Mouse (Mus musculus) c-Kit-positive CD71-positive TER-119-negative erythroid progenitor cells, embryonic 14.5 days (primary cell): ENCODE results near the gene Uprt.

Experiments
- DNase-seq: peaks from one replicate; pipeline ENCODE4 v3.0.0-alpha.2; 2013; ENCODE audit warnings: low read depth

Gene Uprt

DNA sequence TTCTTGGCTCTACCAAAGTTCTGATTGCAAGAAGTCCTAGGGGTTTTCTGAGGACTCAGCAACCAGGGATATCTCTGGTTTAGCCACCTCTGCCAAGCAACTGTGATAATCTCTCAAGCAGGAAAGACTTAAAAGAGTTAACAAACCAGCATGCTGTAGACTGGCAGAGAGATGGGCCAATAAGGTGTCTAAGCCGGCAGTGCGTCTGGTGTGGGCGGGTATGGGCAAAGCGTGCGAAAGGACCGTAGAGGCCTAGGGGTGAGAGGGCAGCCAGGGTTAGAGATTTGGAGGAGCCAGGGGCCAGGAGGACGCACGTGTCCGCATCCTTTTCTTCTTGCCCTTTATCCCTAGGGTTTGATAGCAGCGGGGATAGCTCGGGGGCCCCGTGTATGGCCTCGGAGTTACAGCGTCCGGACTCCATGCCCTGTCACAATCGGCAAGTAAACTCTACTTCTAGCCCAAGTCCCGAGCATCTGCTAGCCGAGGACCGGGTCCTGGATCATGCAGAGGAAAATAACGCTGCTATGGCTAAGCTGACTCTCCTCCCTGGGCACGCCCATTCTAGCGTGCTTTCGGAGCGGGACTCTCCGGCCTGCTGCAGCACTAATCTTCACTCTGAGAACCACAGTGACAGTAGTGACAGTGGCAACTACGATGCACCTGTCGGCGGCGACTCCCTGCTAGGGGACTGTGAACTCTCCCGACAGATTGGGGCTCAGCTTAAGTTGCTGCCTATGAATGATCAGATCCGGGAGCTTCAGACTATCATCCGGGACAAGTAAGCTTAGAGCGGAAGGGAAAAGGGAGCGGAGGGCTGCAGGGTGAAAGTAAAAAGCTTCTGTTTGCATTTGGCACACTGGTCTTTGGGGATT lies at the start of gene Uprt:
Uprt (plus strand) TSS at position 247 of the 872 bp plus-strand sequence.
- peak; percentile 58 for DNase-seq

DNA sequence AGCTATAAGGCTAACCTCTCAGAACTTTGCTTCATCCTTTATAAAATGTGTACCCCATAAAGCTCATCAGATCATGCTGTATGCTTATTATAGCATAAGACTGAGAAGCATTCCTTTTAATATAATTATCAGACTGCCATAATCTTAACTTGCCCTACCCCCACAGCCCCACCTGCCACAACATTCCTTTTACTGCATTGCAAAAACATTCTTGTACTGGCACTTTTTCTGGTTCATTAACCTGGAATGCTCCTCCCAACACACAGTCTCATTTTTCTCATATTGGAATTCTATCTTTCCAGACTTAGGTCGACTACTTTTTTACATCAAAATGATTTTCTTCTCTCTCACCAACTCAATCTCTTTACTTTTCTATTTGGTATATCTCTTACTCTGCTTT lies 49.2 kb upstream of the Uprt start:
- no peak for DNase-seq

DNA sequence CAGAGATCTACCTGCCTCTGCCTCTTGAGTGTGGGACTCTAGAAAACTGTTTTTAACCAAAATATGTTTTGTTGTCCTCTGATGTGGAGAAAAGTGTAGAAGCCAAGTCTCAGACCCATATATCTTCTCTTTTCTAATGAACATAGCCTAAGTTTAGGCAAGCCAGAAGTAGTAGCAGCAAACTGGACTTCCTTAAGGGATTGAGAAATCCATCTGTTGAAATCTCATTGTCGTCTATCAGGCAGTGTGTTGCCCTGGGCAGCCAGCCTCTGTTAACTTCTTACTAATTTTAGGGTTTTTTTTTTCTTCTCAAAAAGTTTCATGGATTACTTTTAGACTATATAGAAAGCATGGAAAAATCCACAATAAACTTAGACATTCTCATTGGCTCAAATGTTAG lies 30.2 kb upstream of the Uprt start:
- DNase-seq, result no peak

DNA sequence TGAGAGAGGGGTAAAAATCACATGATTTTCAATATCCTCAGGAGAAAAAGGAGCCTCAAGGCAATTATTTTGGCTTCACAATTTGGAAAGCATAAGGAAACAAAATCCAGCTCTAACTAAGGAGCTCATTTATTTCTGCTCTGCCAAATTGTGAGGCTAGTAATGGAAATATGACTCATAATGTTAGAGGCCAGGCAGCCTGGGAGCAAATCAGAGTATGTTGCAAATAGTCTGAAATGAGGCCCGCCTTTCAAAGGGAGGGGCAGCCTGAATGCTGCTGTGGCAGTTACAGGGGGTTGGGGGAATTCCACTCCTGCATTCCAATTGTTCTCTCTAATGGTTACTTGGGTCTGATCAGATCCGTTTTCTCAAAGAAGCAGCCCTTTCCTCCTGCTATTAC lies 20.9 kb upstream of the Uprt start:
- DNase-seq, result no peak

DNA sequence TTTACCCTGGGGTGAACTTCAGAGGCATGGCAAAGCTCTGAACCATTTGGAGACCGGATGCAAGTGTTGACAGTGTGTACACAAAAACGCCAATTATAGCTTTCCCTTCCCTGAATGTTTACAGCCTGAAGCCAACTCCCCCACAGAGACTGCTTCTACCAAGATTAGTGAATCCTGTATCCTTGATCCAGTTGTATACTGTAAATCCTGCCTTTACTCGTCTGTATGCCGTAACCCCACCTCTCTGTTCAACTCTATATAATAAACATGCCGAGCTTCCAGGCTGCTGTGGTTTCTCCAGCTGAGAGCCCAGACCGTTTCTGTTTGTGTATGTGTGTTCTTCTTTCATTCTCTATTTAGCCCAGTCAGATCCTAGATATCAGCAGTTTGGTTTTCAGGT lies 18.2 kb upstream of the Uprt start:
- DNase-seq, result no peak

DNA sequence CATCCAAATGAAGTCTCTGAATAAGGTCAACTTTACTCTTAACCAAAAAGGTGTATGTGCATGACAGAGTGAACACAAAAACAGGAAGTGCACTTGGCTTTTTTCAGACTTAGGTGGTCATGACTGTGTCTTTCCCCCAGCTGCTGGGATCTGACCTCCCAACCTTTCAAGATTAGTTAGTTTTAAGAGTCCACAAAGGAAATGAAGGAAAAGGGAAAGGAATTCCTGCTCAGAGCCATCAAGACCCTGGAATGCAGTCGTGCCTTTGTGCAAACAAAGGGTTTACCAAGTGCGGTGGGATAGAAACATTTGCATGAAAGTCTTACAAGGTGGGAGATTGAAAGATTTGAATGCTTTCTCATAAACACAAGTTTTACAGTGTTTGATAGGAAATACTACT lies 4.6 kb upstream of the Uprt start:
- no peak for DNase-seq

DNA sequence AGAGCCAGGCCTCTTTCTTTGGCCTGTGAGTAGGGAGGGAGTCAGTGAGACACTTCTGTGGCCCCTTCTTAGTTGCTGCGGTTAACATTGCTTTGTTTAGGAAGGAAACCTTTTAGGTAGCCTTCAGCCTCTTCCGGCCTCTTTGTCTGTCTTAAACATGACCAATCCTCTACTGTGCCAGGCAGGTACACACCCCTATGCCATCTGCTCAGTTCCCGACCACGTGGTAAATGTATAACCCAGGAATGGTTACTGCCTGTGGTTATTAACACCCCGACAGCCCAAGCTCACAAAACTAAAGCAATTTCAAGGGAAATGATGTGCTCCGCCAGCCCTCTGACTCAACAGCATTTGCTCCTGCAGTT lies 808 bp downstream of the Uprt start:
- DNase-seq, result peak; percentile 4

DNA sequence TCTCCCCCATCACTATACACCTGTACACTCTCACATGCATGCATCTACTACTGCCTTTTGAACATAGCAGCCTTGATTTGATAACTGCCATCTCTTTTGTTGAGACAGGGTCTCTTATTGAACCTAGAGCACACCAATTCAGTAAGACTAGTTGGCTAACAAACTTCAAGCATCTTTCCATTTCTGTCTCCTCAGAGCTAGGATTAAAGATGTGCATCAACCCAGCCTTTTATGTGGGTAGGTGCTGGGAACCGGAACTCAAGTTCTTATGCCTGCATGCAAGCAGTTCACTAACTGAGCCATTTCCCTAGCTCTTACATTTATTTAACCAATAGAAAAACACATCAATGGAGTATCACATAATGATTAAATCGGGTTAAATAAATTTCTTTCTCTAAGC lies 3.0 kb downstream of the Uprt start:
- DNase-seq, result no peak

DNA sequence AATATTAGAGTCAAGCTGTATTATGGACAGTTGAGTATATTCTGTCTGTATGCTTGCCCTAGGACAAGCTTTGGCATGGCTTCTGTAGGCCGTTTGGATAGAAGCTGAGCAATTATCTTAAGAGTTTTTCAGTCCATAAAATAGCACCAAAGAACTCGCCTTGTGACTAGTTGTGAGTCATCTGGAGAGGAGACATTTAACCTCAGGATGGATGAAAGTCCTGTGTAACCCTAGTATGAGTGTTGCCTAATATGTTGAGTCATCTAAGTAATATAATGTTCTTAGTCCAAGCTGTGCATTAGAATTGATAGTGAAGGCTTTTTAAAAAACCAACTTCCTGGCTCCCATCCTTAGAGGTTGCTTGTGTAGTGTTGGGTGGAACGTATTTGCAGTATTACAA lies 5.4 kb downstream of the Uprt start:
- no peak for DNase-seq

DNA sequence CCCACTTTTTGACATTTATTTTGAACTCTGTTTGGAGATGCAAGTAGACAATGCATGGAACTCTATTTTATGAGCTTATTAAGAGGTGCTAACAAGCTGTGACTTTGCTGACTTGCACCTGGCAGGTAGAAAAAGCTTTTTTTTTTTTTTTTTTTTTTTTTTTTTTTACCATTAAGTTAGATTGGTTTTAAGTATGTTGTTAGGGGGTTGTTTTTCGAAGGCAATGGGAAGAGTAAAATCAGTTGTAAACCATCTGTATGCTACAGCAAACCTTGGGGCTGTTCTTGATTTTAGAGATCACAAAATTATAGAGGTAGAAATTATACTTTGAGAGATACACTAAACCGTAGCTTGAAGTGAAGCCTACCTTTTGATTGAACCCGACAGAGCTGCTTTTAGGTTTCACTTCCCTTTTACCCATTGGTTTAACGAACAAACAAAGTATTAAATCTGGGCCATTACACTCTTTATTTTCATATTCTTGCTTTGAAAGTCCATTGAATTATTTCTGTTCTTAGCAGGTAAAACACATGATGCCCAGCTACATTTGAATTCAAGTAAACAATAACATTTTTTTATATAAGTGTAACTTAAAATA lies 6.4 kb downstream of the Uprt start:
- DNase-seq, result no peak

DNA sequence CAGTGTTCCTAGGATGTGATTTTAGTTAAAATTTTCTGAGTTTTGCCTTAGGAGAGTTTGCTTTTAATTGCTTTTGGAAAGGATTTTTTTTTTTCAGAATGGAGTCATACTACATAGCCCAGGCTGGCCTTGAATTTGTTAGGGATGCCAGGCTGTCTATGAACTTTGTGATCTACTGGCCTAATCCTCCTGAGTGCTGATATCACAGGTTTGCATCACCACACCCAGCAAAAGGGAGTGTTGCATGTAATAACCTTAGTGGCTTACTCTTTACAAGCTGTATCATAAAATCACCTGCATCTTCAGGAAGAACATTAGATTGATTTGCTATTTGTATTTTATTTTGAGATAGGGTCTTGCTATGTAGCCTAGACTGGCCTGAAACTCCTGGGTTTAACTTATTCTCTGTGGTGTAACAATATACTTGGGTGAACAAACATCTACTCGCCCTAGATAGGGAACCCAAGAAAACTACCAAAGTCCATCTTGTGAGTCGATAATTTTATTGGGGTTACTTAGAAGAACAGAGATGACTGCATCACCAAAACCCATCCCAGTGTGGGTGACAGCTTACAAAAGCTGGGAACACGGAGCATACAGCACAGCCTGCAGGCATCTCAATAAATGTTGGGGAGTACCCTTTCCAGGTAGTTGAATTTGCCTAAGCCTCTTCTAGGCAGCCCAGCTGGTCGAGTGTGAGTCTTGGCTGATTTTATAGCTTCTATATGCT lies 7.2 kb downstream of the Uprt start:
- DNase-seq, result no peak

DNA sequence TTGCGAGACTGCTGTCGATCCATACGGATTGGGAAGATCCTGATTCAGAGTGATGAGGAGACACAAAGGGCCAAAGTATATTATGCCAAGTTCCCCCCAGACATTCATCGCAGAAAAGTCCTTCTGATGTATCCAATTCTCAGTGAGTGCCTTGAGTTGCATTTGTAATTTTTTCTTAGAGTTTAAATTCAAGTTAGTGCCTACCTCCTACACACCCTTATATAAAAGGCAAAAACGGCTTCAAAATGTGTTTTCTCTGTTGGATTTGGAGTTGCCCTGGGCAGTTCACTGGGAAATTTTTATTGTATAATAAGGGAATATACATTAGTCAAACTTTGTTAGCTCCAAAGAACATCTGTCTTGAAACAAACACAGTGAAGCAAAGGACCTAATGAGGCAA lies 19.1 kb downstream of the Uprt start:
- DNase-seq, result no peak

DNA sequence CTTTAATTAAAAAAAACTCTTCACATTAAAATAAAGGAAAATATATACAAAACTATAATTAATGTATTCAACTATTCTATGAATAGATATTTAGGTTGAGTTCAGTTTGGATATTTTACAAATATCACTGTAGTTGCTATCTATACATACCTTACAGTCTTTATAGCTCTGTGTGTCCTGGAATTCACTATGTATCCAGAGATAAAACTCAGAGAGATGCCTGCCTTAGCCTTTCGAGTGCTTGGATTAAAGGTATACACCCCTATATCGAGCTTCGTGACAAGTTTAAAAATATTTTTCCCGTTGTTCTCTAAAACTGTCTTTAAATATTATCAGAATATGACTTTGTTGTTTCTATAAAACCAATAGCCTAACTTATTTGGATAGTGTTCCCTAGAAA lies 60.0 kb downstream of the Uprt start:
- DNase-seq, result no peak

DNA sequence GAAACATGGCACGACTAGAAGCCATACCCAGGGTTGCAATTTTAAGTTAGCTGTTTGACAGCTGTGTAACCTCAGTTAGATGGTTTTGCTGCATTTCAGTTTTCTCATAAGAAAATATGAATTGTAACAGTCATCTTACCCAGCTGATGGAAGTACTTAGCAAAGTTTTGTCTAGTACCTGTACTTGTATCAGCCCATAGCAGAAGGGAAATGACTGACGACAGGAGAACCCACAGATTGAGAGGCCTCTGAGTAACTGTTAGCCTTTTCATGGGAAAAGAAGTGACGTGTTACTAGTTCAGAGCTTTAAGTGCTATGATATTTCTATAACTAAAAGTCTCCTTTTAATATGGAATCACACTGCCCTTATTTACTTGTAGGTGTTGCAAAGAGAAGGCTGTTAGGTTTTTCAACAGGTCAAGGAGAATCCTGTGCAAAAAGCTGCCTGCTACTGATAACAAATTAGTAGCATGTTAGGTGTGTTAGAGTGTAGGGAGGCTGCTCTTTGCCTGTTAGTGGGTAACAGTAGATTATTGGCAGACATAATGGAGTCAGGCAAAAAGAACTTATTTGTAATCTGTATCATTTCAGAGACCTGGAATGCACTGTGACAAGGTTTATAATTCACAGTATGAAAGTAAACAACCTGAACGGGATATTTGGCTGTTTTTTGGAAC lies 61.4 kb downstream of the Uprt start:
- DNase-seq, result no peak

DNA sequence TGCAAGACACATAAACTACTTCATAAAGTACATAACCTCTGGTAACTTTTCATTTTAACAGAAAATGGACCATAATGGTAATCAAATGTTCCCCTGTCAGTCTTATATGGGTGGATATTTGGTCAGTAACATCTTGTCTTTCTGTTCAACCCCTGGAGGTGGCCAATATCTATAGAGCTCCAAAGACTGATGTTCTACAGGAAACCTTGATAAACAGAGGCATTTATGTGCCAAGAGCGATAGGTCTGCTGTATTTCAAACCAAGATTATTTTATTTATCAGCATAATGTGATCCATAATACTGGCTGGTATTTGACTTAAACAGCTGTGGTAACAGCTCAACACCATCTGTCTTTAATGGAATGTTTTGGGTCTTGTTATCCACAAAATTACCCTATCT lies 62.7 kb downstream of the Uprt start:
- DNase-seq, result no peak
